Mouse (Mus musculus) liver, postnatal 0 days (tissue): Measurements from ENCODE around the gene Ptprr. TPM values are rescaled to one million over a fixed set of nuclear protein-coding genes. Genes with fewer than 3 reads are reported as not detected.
A peak's percentile ranks its signal among the peaks of the same experiment; 100 is the strongest.

Experiments used
- ATAC-seq: fragments of 200-750 bp; cut with Nextera tagmentation; 2 replicates; pipeline ENCODE4 v1.8.0; 2017; ENCODE audit warnings: mild to moderate bottlenecking, moderate library complexity
- DNase-seq: peaks from one replicate; pipeline ENCODE4 v3.0.0-alpha.2; 2016
- H3K27ac ChIP-seq: fragments of 300-500 bp; sonication (generic); 2 replicates; pipeline ENCODE4 v1.5.1; 2014; ENCODE audit warnings: antibody characterized with exemption, moderate library complexity, mild to moderate bottlenecking, low read depth
- H3K27me3 ChIP-seq: fragments of 300-500 bp; sonication (generic); 2 replicates; pipeline ENCODE4 v1.6.1; 2014; ENCODE audit warnings: low read length, control low read depth, mixed read lengths; ENCODE audit not compliant: insufficient read depth
- H3K36me3 ChIP-seq: fragments of 300-500 bp; sonication (generic); replicated peaks from 2 replicates; pipeline ENCODE4 v1.6.1; 2014; ENCODE audit warnings: mild to moderate bottlenecking, control low read depth, low read length, moderate library complexity, mixed read lengths; ENCODE audit not compliant: insufficient read depth
- H3K4me1 ChIP-seq: fragments of 300-500 bp; sonication (generic); 2 replicates; pipeline ENCODE4 v1.6.1; 2014; ENCODE audit warnings: antibody characterized with exemption, mild to moderate bottlenecking, control low read depth; ENCODE audit not compliant: insufficient read depth
- H3K4me2 ChIP-seq: fragments of 300-500 bp; sonication (generic); 2 replicates; pipeline ENCODE4 v1.6.1; 2014; ENCODE audit warnings: low read depth, mild to moderate bottlenecking, low read length, moderate library complexity, mixed read lengths
- H3K4me3 ChIP-seq: fragments of 300-500 bp; sonication (generic); 2 replicates; pipeline ENCODE4 v1.5.1; 2014; ENCODE audit warnings: low read depth, low read length
- H3K9ac ChIP-seq: fragments of 300-500 bp; sonication (generic); replicated peaks from 2 replicates; pipeline ENCODE4 v1.6.1; 2014; ENCODE audit warnings: mild to moderate bottlenecking, moderate library complexity
- H3K9me3 ChIP-seq: fragments of 300-500 bp; sonication (generic); 2 replicates; pipeline ENCODE4 v1.6.1; 2016; ENCODE audit warnings: mild to moderate bottlenecking, control low read depth, low read length, mixed read lengths
- CTCF ChIP-seq: sonication (generic); IDR thresholded peaks from 2 replicates; pipeline ENCODE4 v1.5.1; 2016; ENCODE audit warnings: antibody characterized with exemption, low read depth
- EP300 ChIP-seq: IDR thresholded peaks from 2 replicates; pipeline ENCODE4 v1.6.1; 2016; ENCODE audit warnings: antibody characterized with exemption, low read depth, mild to moderate bottlenecking
- WGBS: fragments of 180-500 bp; shearing (Covaris S2); extraction: QIAGEN DNeasy Blood & Tissue Kit; methylation state at CpG from one replicate; pipeline ENCODE4 v1.1.7; 2014; ENCODE audit not compliant: insufficient replicate concordance; 5-methylcytosine and 5-hydroxymethylcytosine counted together
- polyA plus RNA-seq: library from polyadenylated mRNA; unstranded; fragments of >200 nt; fragmentation: Nextera tagmentation; extraction: Ambion mirVana; gene quantifications from 2 replicates; pipeline ENCODE4 v1.2.1, GENCODE M21; 2015

Ptprr gene
- polyA plus RNA-seq, 1 experiment from 2014 or later = 0.35 TPM

DNA sequence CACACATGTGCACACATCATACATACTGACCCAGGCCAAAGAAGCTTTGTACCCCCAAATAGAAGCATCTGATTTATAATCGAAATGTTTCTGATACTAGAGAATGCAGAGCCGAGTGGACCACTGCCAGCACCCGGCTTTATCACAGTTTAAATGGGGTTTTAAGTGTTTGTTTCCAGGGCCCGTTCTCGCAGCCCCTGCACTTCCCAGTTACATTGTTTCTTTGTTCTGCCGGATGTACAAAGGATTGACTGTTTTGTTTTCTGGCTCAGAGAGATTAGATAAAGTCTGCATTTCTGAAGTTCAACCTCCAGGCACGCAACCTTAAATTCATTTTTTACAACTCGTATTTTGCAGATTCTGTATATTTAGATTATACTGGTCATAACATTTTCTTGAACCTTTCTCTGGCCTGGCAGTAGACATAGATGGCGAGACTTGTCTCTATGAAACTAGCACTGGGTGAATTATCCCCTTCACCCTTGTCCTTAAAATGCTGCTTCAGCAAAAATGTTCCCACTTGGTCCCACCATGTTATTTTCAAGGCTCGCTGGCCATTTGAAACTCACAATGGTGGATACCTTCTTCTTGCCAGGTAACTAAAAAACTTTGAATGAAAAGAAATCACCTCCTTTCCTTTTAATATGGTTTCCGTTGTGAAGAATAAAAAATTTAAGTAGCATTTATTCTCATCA is 292.6 kb downstream of the Ptprr start:
- peak; percentile 51; the same call in 1 of the 2 replicates for TF ChIP-seq EP300
- TF ChIP-seq CTCF = no peak

DNA sequence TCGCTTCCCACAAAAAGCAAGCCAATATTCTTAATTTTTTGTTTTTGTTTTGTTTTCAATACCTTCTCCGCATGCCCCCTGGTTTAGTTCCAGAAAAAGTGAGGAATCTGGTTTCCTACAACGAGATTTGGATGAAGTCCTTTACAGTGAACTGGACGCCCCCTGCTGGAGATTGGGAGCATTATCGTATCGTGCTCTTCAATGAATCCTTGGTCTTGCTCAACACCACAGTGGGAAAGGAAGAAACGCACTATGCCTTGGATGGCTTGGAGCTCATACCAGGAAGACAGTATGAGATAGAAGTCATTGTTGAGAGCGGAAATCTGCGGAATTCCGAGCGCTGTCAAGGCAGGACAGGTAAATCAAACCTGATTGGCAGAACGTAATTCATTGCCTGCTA is 301.2 kb downstream of the Ptprr start:
- 0 out of 2 replicates have a peak, but pooled peaks have one; percentile 44 for ATAC-seq
- no peaks in the 10 kb centered on the region for H3K27me3 ChIP-seq

More for the DNA sequence above, 292.6 kb downstream of the Ptprr start:
- no peaks in the 10 kb centered on the region for H3K36me3 ChIP-seq
- no peaks in the 10 kb centered on the region for H3K4me1 ChIP-seq
- no peak for DNase-seq
- H3K9me3 ChIP-seq = no peaks in the 10 kb centered on the region
- no peak overlapping the region for H3K9ac ChIP-seq
- no peaks in the 10 kb centered on the region for H3K27me3 ChIP-seq
- WGBS = 44% methylated on average over 11 of the region's 11 CpGs
- H3K4me2 ChIP-seq = no peak overlapping the region
- no peak overlapping the region for H3K4me3 ChIP-seq
- H3K27ac ChIP-seq = no peak overlapping the region
- ATAC-seq = no peak

More for the DNA sequence above, 301.2 kb downstream of the Ptprr start:
- no peak overlapping the region for H3K27ac ChIP-seq
- H3K4me2 ChIP-seq = no peak overlapping the region
- TF ChIP-seq CTCF = peak; percentile 88
- no peak for TF ChIP-seq EP300
- no peak overlapping the region for H3K9ac ChIP-seq
- no peaks in the 10 kb centered on the region for H3K36me3 ChIP-seq
- no peaks in the 10 kb centered on the region for H3K4me1 ChIP-seq
- 20% methylated on average over 12 of the region's 12 CpGs for WGBS
- no peak overlapping the region for H3K4me3 ChIP-seq
- H3K9me3 ChIP-seq = no peaks in the 10 kb centered on the region
- DNase-seq = peak; percentile 71

Other genes starting within 250 kb of the Ptprr start
- gene Tspan8, start 201.4 kb upstream of the Ptprr start, polyA plus RNA-seq = 23.6 and 23.7 TPM in 2 replicates
- not detected in 2 replicates for gene 4933416C03Rik, start 95.7 kb downstream of the Ptprr start, polyA plus RNA-seq